In the genomic region with DNA sequence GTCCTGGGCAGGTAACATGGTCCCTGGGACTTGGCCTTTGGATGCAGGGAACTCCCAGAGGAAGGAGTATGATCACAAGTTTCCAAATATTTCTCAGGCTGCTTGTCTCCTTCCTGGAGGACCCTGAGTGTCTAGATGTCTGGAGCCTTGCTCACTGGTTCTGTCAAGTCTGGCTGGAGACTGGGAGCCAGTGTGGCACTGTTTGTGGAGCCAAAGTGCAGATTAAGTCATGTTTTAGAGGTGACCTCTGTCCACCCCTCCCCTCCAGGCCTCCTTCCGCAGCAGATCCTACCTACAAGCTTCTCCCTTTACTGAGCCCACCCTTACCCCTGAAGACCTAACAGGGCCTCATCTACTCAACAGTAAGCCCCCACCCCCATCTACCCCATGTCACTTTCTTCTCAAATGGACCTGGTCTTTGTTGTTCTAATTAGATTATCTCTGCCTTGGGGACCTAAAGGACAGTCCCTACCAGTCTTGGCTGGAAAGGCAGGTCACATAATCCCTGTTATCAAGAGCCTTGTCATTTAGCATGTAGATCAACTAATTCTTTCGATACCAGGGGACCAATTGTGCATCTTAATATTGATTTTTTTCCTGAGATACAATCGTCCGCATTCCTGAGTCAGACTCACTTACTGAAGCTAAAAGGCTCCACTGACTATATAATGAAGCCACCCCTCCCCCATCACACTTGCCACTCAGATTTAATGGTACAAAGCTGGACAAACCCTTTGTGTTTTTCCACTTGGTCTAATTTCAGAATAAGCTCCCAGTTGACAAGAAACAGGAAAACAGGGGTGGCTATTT, we compare ENCODE assay signal across 22 mouse cellular contexts.
A peak's percentile ranks its signal among the peaks of the same experiment; 100 is the strongest.
DNase-seq lines count a peak whose midpoint lies in the region; TF ChIP-seq lines count a peak whose summit lies in the region.
"Had no signal": no experiment of that assay in that cellular context is flagged by ENCODE, and none has a peak within 500 bp of the region (broad histone marks: within the 10 kb centered on the region; RNA-seq: fewer than 3 reads in every experiment).

No protein-coding gene starts in this region.

- no peak for TF ChIP-seq POLR2A in liver, adult 2 months (IDR thresholded peaks at IDR 0.05; ENCODE audit: extremely low read depth, insufficient read depth, low read length)
- TF ChIP-seq POLR2A in brain, embryonic 14.5 days (IDR thresholded peaks at IDR 0.05; ENCODE audit: borderline replicate concordance, extremely low read depth, insufficient read depth, insufficient read length, poor library complexity, severe bottlenecking): no peak

- no peaks in the 10 kb centered on the region for H3K36me3 ChIP-seq in heart, embryonic 10.5 days
- no peaks in the 10 kb centered on the region for H3K36me3 ChIP-seq in liver, adult 2 months (ENCODE audit: control insufficient read depth, insufficient read depth, low read length)
- H3K36me3 ChIP-seq: intestine, embryonic 15.5 days; limb, embryonic 10.5 days; liver, embryonic 13.5 days had no signal

- H3K4me1 ChIP-seq in heart, embryonic 10.5 days: peaks cover 27% of the 10 kb centered on the region
- H3K4me1 ChIP-seq in liver, adult 2 months (ENCODE audit: control insufficient read depth, insufficient read depth, low read length): peaks cover 5% of the 10 kb centered on the region; the same call in 1 of the 2 replicates
- H3K4me1 ChIP-seq: intestine, embryonic 15.5 days; liver, embryonic 13.5 days had no signal

- H3K9ac ChIP-seq in liver, adult 2 months (ENCODE audit: low read depth, low read length): no peak overlapping the region
- H3K9ac ChIP-seq: forebrain, embryonic 13.5 days; hindbrain, embryonic 14.5 days; intestine, embryonic 15.5 days; liver, embryonic 13.5 days; lung, embryonic 14.5 days had no signal

- H3K27ac ChIP-seq in heart, embryonic 10.5 days: peak overlapping the region; percentile 64
- no peak overlapping the region for H3K27ac ChIP-seq in liver, adult 2 months (replicated peaks; ENCODE audit: insufficient read depth, low read depth, low read length)
- H3K27ac ChIP-seq: forebrain, embryonic 13.5 days; hindbrain, embryonic 14.5 days; intestine, embryonic 15.5 days; limb, embryonic 10.5 days; liver, embryonic 13.5 days had no signal

- WGBS in heart, embryonic 10.5 days: 53% methylated on average over 4 of the region's 4 CpGs
- WGBS in liver, adult 2 months: 59% methylated on average over 4 of the region's 4 CpGs

- no peaks in the 10 kb centered on the region for H3K79me2 ChIP-seq in liver, adult 2 months (ENCODE audit: control insufficient read depth, insufficient read depth, low read length)

- DNase-seq in embryo, embryonic 10.5 days (ENCODE audit: low spot score): peak; percentile 34
- DNase-seq in embryo, embryonic 10 days (ENCODE audit: low spot score): no peak
- DNase-seq in heart, embryonic 10.5 days (ENCODE audit: low spot score): peak; percentile 73
- DNase-seq in heart, adult 9 months (ENCODE audit: low spot score in 2 of 2): no peak
- DNase-seq in liver, adult 2 months (ENCODE audit: extremely low read depth, low read depth, low spot score): peak; percentile 71
- no peak for DNase-seq in liver
- peak; percentile 33 for DNase-seq in brain, embryonic 14.5 days (ENCODE audit: low read depth)
- DNase-seq in layer of hippocampus, postnatal 36 days: no peak
- DNase-seq: adrenal gland, adult 8-10 months; cerebellum, adult 2 months; cerebellum, postnatal 25 days; gastrocnemius, postnatal 10 days; kidney, adult 8-10 months; kidney, postnatal 14 days; liver, embryonic 13.5 days; lung, embryonic 14.5 days; right cerebral cortex, postnatal 25 days; spleen, adult 18-20 months had no signal

- H3K4me3 ChIP-seq in heart, embryonic 10.5 days: no peak overlapping the region
- no peak overlapping the region for H3K4me3 ChIP-seq in liver, adult 2 months (ENCODE audit: insufficient read depth, low read depth, low read length)
- H3K4me3 ChIP-seq: forebrain, embryonic 13.5 days; intestine, embryonic 15.5 days; limb, embryonic 10.5 days; liver, embryonic 13.5 days had no signal

- no peak for TF ChIP-seq CTCF in liver, adult 2 months (IDR thresholded peaks at IDR 0.05; ENCODE audit: low read depth, low read length)
- no peak for TF ChIP-seq CTCF in brain, embryonic 14.5 days (IDR thresholded peaks at IDR 0.05; ENCODE audit: borderline replicate concordance, extremely low read depth, insufficient read depth, insufficient read length)

- H3K9me3 ChIP-seq in heart, embryonic 10.5 days: no peaks in the 10 kb centered on the region
- H3K9me3 ChIP-seq: forebrain, embryonic 13.5 days; intestine, embryonic 15.5 days; limb, embryonic 10.5 days; liver, embryonic 13.5 days had no signal

- no peaks in the 10 kb centered on the region for H3K27me3 ChIP-seq in heart, embryonic 10.5 days (ENCODE audit: insufficient read depth, poor library complexity, severe bottlenecking)
- no peaks in the 10 kb centered on the region for H3K27me3 ChIP-seq in liver, adult 2 months (ENCODE audit: control insufficient read depth, insufficient read depth, low read length)
- H3K27me3 ChIP-seq: forebrain, embryonic 13.5 days; intestine, embryonic 15.5 days; liver, embryonic 13.5 days had no signal

Comparison
In these comparisons a context has a peak if more than half of its experiments do, and no peak if none do; other contexts are left out.
1. DNase-seq: peak in embryo, embryonic 10.5 days (single experiment), heart, embryonic 10.5 days (single experiment), liver, adult 2 months (single experiment) and brain, embryonic 14.5 days (single experiment); none in embryo, embryonic 10 days (single experiment), heart, adult 9 months (0 of 2), liver (single experiment) and layer of hippocampus, postnatal 36 days (0 of 2).